8 mouse cellular contexts compared by ENCODE assay signal in the genomic region with DNA sequence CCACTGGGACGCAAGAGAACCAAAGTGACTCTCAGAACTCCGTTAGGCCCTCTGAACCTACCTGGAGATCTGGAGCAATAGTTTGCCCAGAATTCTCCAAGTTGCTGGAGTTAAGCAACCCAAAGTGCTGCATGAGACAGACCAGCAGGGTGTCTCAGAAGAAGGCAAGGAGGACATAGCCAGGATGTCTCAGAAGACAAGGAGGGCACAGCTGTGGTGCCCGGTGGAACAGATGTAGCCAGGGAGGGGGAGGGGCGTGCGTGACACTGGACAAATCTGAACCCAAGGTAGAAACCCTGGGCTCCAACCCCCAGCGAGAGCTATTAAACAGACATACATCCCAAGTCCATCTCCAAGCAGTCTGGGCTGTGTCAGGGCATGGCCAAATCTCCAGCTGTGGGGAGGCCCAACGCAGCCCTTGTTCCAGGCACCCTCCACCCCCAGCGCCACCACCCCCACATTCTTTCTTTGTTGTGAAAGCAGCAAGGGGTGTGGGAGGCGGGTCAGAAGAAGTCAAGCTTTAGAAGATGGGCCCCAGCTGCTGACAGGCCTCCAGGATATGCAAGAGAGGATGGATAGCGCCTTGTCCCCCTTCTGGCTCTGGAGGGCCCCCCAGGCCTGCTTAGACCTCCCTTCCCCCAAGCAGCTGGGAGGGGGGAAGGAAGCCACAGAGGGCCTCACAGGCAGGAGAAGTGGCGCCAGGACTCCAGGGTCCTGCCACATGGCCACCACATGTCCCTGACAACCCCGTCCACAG. TPM values are rescaled to one million over a fixed set of nuclear protein-coding genes. Genes with fewer than 3 reads are reported as not detected.
DNase-seq lines count a peak whose midpoint lies in the region; ATAC-seq lines count a peak whose summit lies in the region.

No protein-coding gene starts in this region.

- peaks cover 4% of the 10 kb centered on the region; the same call in 1 of the 2 replicates for H3K9me3 ChIP-seq in megakaryocyte, embryonic 14.5 days
- no peaks in the 10 kb centered on the region for H3K9me3 ChIP-seq in forebrain, embryonic 12.5 days
- no peaks in the 10 kb centered on the region for H3K9me3 ChIP-seq in hindbrain, embryonic 15.5 days
- no peaks in the 10 kb centered on the region for H3K9me3 ChIP-seq in liver, embryonic 12.5 days (replicated peaks)
- H3K9me3 ChIP-seq in neural tube, embryonic 11.5 days (ENCODE audit: control insufficient read depth, low read length), result no peaks in the 10 kb centered on the region

- peak overlapping the region; percentile 80 for H3K4me2 ChIP-seq in forebrain, embryonic 12.5 days
- peak overlapping the region; percentile 73 for H3K4me2 ChIP-seq in hindbrain, embryonic 15.5 days
- peak overlapping the region; percentile 70 for H3K4me2 ChIP-seq in liver, embryonic 12.5 days
- H3K4me2 ChIP-seq in neural tube, embryonic 11.5 days (ENCODE audit: low read depth), result peak overlapping the region; percentile 57

- H3K36me3 ChIP-seq in megakaryocyte, embryonic 14.5 days (replicated peaks; ENCODE audit: low read length), result peaks cover 52% of the 10 kb centered on the region
- peaks cover 33% of the 10 kb centered on the region for H3K36me3 ChIP-seq in forebrain, embryonic 12.5 days (replicated peaks)
- peaks cover 16% of the 10 kb centered on the region for H3K36me3 ChIP-seq in hindbrain, embryonic 15.5 days
- H3K36me3 ChIP-seq in liver, embryonic 12.5 days, result no peaks in the 10 kb centered on the region; the same call in 1 of the 2 replicates
- peaks cover 2% of the 10 kb centered on the region; the same call in 1 of the 2 replicates for H3K36me3 ChIP-seq in neural tube, embryonic 11.5 days (ENCODE audit: control insufficient read depth, insufficient read depth, low read length)

- DNase-seq in neural tube, embryonic 11.5 days (ENCODE audit: low spot score), result peak; percentile 76
- DNase-seq in frontal cortex, postnatal 14 days (ENCODE audit: low spot score in 2 of 2), result no peak
- DNase-seq in layer of hippocampus, adult 8-10 months (ENCODE audit: low spot score in 2 of 2), result no peak

- H3K27ac ChIP-seq in forebrain, embryonic 12.5 days, result peak overlapping the region; percentile 94
- H3K27ac ChIP-seq in hindbrain, embryonic 15.5 days (replicated peaks), result peak overlapping the region; percentile 86
- H3K27ac ChIP-seq in liver, embryonic 12.5 days, result peak overlapping the region; percentile 71
- peak overlapping the region; percentile 78 for H3K27ac ChIP-seq in neural tube, embryonic 11.5 days (ENCODE audit: low read depth, low read length)

- WGBS in forebrain, embryonic 12.5 days, result 15% methylated on average over 12 of the region's 12 CpGs
- WGBS in hindbrain, embryonic 15.5 days, result 10% methylated on average over 12 of the region's 12 CpGs
- WGBS in liver, embryonic 12.5 days (ENCODE audit: insufficient replicate concordance), result 19% methylated on average over 12 of the region's 12 CpGs
- 5% methylated on average over 12 of the region's 12 CpGs for WGBS in neural tube, embryonic 11.5 days

- H3K4me1 ChIP-seq in megakaryocyte, embryonic 14.5 days, result peaks cover 82% of the 10 kb centered on the region
- peaks cover 43% of the 10 kb centered on the region for H3K4me1 ChIP-seq in forebrain, embryonic 12.5 days
- peaks cover 29% of the 10 kb centered on the region for H3K4me1 ChIP-seq in hindbrain, embryonic 15.5 days (replicated peaks)
- H3K4me1 ChIP-seq in liver, embryonic 12.5 days, result peaks cover 37% of the 10 kb centered on the region
- H3K4me1 ChIP-seq in neural tube, embryonic 11.5 days (ENCODE audit: control insufficient read depth, insufficient read depth, low read length), result peaks cover 28% of the 10 kb centered on the region

- peaks cover 43% of the 10 kb centered on the region for H3K27me3 ChIP-seq in megakaryocyte, embryonic 14.5 days (replicated peaks)
- H3K27me3 ChIP-seq in forebrain, embryonic 12.5 days, result no peaks in the 10 kb centered on the region
- H3K27me3 ChIP-seq in hindbrain, embryonic 15.5 days, result no peaks in the 10 kb centered on the region
- H3K27me3 ChIP-seq in liver, embryonic 12.5 days (replicated peaks), result peaks cover 57% of the 10 kb centered on the region
- H3K27me3 ChIP-seq in neural tube, embryonic 11.5 days (ENCODE audit: control insufficient read depth, insufficient read depth, low read length), result no peaks in the 10 kb centered on the region

- peak overlapping the region; percentile 94 for H3K4me3 ChIP-seq in megakaryocyte, embryonic 14.5 days (replicated peaks)
- peak overlapping the region; percentile 85 for H3K4me3 ChIP-seq in forebrain, embryonic 12.5 days (replicated peaks)
- peak overlapping the region; percentile 58 for H3K4me3 ChIP-seq in hindbrain, embryonic 15.5 days
- H3K4me3 ChIP-seq in liver, embryonic 12.5 days, result peak overlapping the region; percentile 66
- peak overlapping the region; percentile 88 for H3K4me3 ChIP-seq in neural tube, embryonic 11.5 days (ENCODE audit: low read depth, low read length)

- ATAC-seq in megakaryocyte, adult 5-6 weeks (ENCODE audit: poor library complexity, severe bottlenecking), result no peak
- peak; percentile 68 for ATAC-seq in forebrain, embryonic 12.5 days (ENCODE audit: low FRiP score)
- ATAC-seq in hindbrain, embryonic 15.5 days (ENCODE audit: low FRiP score, low read depth), result peak; percentile 29
- ATAC-seq in liver, embryonic 12.5 days, result peak; percentile 18
- ATAC-seq in neural tube, embryonic 11.5 days (ENCODE audit: insufficient read depth, low FRiP score, low TSS enrichment), result peak; percentile 55

- peak overlapping the region; percentile 95 for H3K9ac ChIP-seq in forebrain, embryonic 12.5 days
- peak overlapping the region; percentile 73; the same call in 1 of the 2 replicates for H3K9ac ChIP-seq in hindbrain, embryonic 15.5 days
- H3K9ac ChIP-seq in liver, embryonic 12.5 days, result no peak overlapping the region
- H3K9ac ChIP-seq in neural tube, embryonic 11.5 days (ENCODE audit: low read length), result peak overlapping the region; percentile 30

RNA-seq across cellular contexts. Expression of a gene that starts 0.6 kb away (rescaled TPM):
- polyA plus RNA-seq in megakaryocyte, embryonic 14.5 days (2012; ENCODE audit: insufficient read depth, low replicate concordance), result 6.7 and 13.6 TPM in 2 replicates
- not detected in 2 replicates for total RNA-seq in megakaryocyte, adult 5-6 weeks (2015)
- total RNA-seq in megakaryocyte, adult 5-6 weeks (2017), result 0.07 and 0.16 TPM in 2 replicates
- polyA plus RNA-seq in forebrain, embryonic 12.5 days (2016; fragmentation: Nextera tagmentation; extraction: Ambion mirVana), result 55.3 and 56.4 TPM in 2 replicates
- 32.8 and 34.1 TPM in 2 replicates for polyA plus RNA-seq in hindbrain, embryonic 15.5 days (2015; fragmentation: Nextera tagmentation; extraction: Ambion mirVana)
- polyA plus RNA-seq in liver, embryonic 12.5 days (2016; fragmentation: Nextera tagmentation; extraction: Ambion mirVana), result 16.8 and 17.7 TPM in 2 replicates
- 32.9 and 35.8 TPM in 2 replicates for polyA plus RNA-seq in neural tube, embryonic 11.5 days (2014; fragmentation: Nextera tagmentation; extraction: Ambion mirVana)
- total RNA-seq in layer of hippocampus, adult 8-10 months (2022), result 1 to 10 TPM; 8.2 to 9.2 (median 8.9) TPM

RNA-seq across cellular contexts. Expression of a gene that starts 16.0 kb away (rescaled TPM):
- polyA plus RNA-seq in megakaryocyte, embryonic 14.5 days (2012; ENCODE audit: insufficient read depth, low replicate concordance), result 33.6 and 42.0 TPM in 2 replicates
- 3.5 and 4.9 TPM in 2 replicates for total RNA-seq in megakaryocyte, adult 5-6 weeks (2015)
- total RNA-seq in megakaryocyte, adult 5-6 weeks (2017), result 13.1 and 15.0 TPM in 2 replicates
- 39.0 and 42.5 TPM in 2 replicates for polyA plus RNA-seq in forebrain, embryonic 12.5 days (2016; fragmentation: Nextera tagmentation; extraction: Ambion mirVana)
- 33.9 and 35.9 TPM in 2 replicates for polyA plus RNA-seq in hindbrain, embryonic 15.5 days (2015; fragmentation: Nextera tagmentation; extraction: Ambion mirVana)
- 6.3 and 6.6 TPM in 2 replicates for polyA plus RNA-seq in liver, embryonic 12.5 days (2016; fragmentation: Nextera tagmentation; extraction: Ambion mirVana)
- 36.4 and 38.4 TPM in 2 replicates for polyA plus RNA-seq in neural tube, embryonic 11.5 days (2014; fragmentation: Nextera tagmentation; extraction: Ambion mirVana)
- total RNA-seq in layer of hippocampus, adult 8-10 months (2022), result 10 to 100 TPM; 18.9 to 21.8 (median 21.1) TPM

RNA-seq across cellular contexts. Expression of a gene that starts 16.2 kb away (rescaled TPM):
- polyA plus RNA-seq in megakaryocyte, embryonic 14.5 days (2012; ENCODE audit: insufficient read depth, low replicate concordance), result 289 and 528 TPM in 2 replicates
- total RNA-seq in megakaryocyte, adult 5-6 weeks (2015), result 46.2 and 67.5 TPM in 2 replicates
- total RNA-seq in megakaryocyte, adult 5-6 weeks (2017), result 42.7 and 53.9 TPM in 2 replicates
- polyA plus RNA-seq in forebrain, embryonic 12.5 days (2016; fragmentation: Nextera tagmentation; extraction: Ambion mirVana), result 76.6 and 102 TPM in 2 replicates
- 64.3 TPM in 2 replicates for polyA plus RNA-seq in hindbrain, embryonic 15.5 days (2015; fragmentation: Nextera tagmentation; extraction: Ambion mirVana)
- 95.0 and 106 TPM in 2 replicates for polyA plus RNA-seq in liver, embryonic 12.5 days (2016; fragmentation: Nextera tagmentation; extraction: Ambion mirVana)
- 104 and 113 TPM in 2 replicates for polyA plus RNA-seq in neural tube, embryonic 11.5 days (2014; fragmentation: Nextera tagmentation; extraction: Ambion mirVana)
- total RNA-seq in layer of hippocampus, adult 8-10 months (2022), result 10 to 100 TPM; 43.7 to 60.5 (median 51.2) TPM

RNA-seq across cellular contexts. Expression of a gene that starts 20.3 kb away (rescaled TPM):
- polyA plus RNA-seq in megakaryocyte, embryonic 14.5 days (2012; ENCODE audit: insufficient read depth, low replicate concordance), result 90.0 and 167 TPM in 2 replicates
- 1.7 and 1.9 TPM in 2 replicates for total RNA-seq in megakaryocyte, adult 5-6 weeks (2015)
- total RNA-seq in megakaryocyte, adult 5-6 weeks (2017), result 1.9 and 2.4 TPM in 2 replicates
- 46.5 and 47.8 TPM in 2 replicates for polyA plus RNA-seq in forebrain, embryonic 12.5 days (2016; fragmentation: Nextera tagmentation; extraction: Ambion mirVana)
- 38.4 and 43.8 TPM in 2 replicates for polyA plus RNA-seq in hindbrain, embryonic 15.5 days (2015; fragmentation: Nextera tagmentation; extraction: Ambion mirVana)
- polyA plus RNA-seq in liver, embryonic 12.5 days (2016; fragmentation: Nextera tagmentation; extraction: Ambion mirVana), result 16.9 and 18.3 TPM in 2 replicates
- 31.7 and 37.0 TPM in 2 replicates for polyA plus RNA-seq in neural tube, embryonic 11.5 days (2014; fragmentation: Nextera tagmentation; extraction: Ambion mirVana)
- total RNA-seq in layer of hippocampus, adult 8-10 months (2022), result 10 to 100 TPM; 22.6 to 26.4 (median 23.4) TPM

RNA-seq across cellular contexts. Expression of a gene that starts 44.3 kb away (rescaled TPM):
- polyA plus RNA-seq in megakaryocyte, embryonic 14.5 days (2012; ENCODE audit: insufficient read depth, low replicate concordance), result 9.4 and 30.6 TPM in 2 replicates
- 9.6 and 10.6 TPM in 2 replicates for total RNA-seq in megakaryocyte, adult 5-6 weeks (2015)
- total RNA-seq in megakaryocyte, adult 5-6 weeks (2017), result 62.2 and 75.0 TPM in 2 replicates
- polyA plus RNA-seq in forebrain, embryonic 12.5 days (2016; fragmentation: Nextera tagmentation; extraction: Ambion mirVana), result 54.4 and 57.6 TPM in 2 replicates
- polyA plus RNA-seq in hindbrain, embryonic 15.5 days (2015; fragmentation: Nextera tagmentation; extraction: Ambion mirVana), result 53.0 TPM in 2 replicates
- 37.0 and 37.3 TPM in 2 replicates for polyA plus RNA-seq in liver, embryonic 12.5 days (2016; fragmentation: Nextera tagmentation; extraction: Ambion mirVana)
- 49.8 and 53.5 TPM in 2 replicates for polyA plus RNA-seq in neural tube, embryonic 11.5 days (2014; fragmentation: Nextera tagmentation; extraction: Ambion mirVana)
- 10 to 100 TPM; 12.1 to 20.5 (median 17.0) TPM for total RNA-seq in layer of hippocampus, adult 8-10 months (2022)
